Mouse (Mus musculus): Measurements from ENCODE around the gene Phxr2. TPM values are rescaled to one million over a fixed set of nuclear protein-coding genes. Genes with fewer than 3 reads are reported as not detected.
A peak's percentile ranks its signal among the peaks of the same experiment; 100 is the strongest.
"Not testable (repeated sequence)": the region's sequence is repeated elsewhere in the genome, so short reads cannot be mapped to it uniquely, and the experiment has no call there.

Phxr2 gene
- polyA plus RNA-seq, 1 experiment: not detected

DNA sequence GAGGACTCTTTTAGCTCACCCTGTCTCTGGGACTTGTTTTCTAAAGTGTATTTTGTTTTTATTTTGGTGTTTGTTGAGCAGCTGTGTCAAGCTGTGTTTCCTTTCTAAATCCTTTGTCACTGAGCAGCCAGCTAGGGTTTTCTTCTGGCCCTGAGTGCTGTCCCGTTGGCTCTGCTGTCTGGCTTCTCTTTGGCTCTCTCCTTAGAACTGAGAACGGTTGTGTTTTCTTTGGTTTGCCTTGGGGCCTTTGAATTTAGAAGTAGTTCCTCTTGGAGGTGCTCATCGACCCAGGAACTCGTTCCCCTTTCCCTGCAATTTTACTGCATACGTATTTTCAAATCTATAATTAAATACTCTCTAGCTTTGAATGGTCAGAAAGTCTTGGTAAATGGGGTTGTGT, 36.9 kb upstream of the Phxr2 start:
- no peak overlapping the region for H3K4me3 ChIP-seq (replicated peaks; ENCODE audit: extremely low read depth, low read depth, low read length)
- H3K4me1 ChIP-seq (ENCODE audit: control insufficient read depth, insufficient read depth, low read length): no peaks in the 10 kb centered on the region
- 80% methylated on average over 5 of the region's 5 CpGs for WGBS
- DNase-seq: no peak
- TF ChIP-seq CTCF (IDR thresholded peaks at IDR 0.05; ENCODE audit: insufficient read depth, low read length) (no peak), POLR2A (IDR thresholded peaks at IDR 0.05; ENCODE audit: borderline replicate concordance, extremely low read depth, low read depth, low read length) (no peak)

DNA sequence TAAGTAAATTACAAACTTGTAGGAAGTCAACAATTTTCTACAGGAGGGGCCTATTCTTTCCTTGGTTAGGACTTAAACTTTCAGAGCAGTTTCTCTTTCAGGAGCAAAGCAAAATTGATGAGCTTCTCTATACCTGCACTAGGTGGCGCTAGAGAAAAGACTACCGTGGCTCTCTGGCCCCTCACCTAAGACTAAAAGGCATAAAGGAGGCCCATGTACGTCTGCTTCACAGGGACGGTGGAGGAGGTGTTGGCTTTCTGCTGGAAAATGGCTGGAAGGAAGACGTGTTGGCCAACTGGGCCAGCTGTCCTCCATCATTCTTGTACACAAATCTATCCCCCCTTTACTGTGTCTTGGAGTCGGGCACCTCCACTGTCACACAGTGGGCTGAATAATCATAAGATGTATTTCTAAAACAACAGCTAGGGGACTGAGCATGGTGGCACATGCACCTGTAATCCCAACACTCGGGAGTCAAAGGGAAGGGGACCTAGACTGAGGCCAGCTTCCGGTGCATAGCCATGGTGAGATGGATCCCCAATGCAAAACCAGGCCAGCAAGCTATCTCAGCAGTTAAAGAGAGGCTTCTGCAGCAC, 36.0 kb upstream of the Phxr2 start:
- Histone ChIP-seq H3K4me1 (ENCODE audit: control insufficient read depth, insufficient read depth, low read length) (no peaks in the 10 kb centered on the region), H3K4me3 (replicated peaks; ENCODE audit: extremely low read depth, low read depth, low read length) (no peak overlapping the region)
- no peak for DNase-seq
- WGBS: 37% methylated on average over 8 of the region's 8 CpGs
- peak; percentile 60 for TF ChIP-seq CTCF (IDR thresholded peaks at IDR 0.05; ENCODE audit: insufficient read depth, low read length)
- no peak for TF ChIP-seq POLR2A (IDR thresholded peaks at IDR 0.05; ENCODE audit: borderline replicate concordance, extremely low read depth, low read depth, low read length)

DNA sequence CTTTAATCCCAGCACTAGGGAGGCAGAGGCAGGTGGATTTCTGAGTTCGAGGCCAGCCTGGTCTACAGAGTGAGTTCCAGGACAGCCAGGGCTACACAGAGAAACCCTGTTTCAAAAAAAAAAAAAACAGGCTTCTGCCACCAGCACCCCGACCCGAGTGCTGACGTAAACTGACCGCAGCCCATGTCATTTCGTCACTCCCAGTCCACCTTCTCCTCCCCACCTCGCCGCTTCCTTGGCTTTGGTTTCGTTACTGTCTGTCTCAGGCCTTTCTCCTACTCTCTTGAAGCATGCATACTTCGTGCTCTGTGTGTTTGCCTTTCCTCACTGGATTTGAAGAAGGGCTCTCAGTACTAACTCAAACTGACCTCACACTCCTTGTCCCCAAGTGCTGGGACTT, 31.6 kb upstream of the Phxr2 start:
- not testable (repeated sequence) for H3K4me1 ChIP-seq (ENCODE audit: control insufficient read depth, insufficient read depth, low read length); H3K4me3 ChIP-seq (replicated peaks; ENCODE audit: extremely low read depth, low read depth, low read length); DNase-seq
- WGBS: 78% methylated on average over 10 of the region's 10 CpGs

DNA sequence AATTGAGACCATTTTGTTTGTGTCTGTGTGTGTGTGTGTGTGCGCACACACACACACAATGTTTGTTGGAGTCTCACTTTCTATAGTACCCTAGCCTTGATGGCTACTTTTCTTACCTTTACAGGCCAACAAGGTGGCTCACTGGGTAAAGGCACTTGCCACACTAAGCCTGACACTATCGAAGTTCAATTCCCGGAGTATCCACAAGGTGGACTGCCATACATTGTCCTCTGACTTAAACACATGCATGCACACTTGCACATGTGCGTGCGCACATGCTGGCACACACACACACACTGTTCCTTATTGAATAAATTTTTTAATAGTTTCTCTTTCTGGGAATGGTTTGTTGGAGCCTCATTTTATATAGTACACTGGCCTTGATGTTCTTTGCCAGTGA, 30.7 kb upstream of the Phxr2 start:
- 94% methylated on average over 5 of the region's 5 CpGs for WGBS
- no peak for DNase-seq
- TF ChIP-seq CTCF (IDR thresholded peaks at IDR 0.05; ENCODE audit: insufficient read depth, low read length): no peak
- TF ChIP-seq POLR2A (IDR thresholded peaks at IDR 0.05; ENCODE audit: borderline replicate concordance, extremely low read depth, low read depth, low read length): no peak
- no peaks in the 10 kb centered on the region for H3K4me1 ChIP-seq (ENCODE audit: control insufficient read depth, insufficient read depth, low read length)
- no peak overlapping the region for H3K4me3 ChIP-seq (replicated peaks; ENCODE audit: extremely low read depth, low read depth, low read length)

GRCm38 (mm10) chr10:99154635-99155034, 28.5 kb upstream of the Phxr2 start:
- H3K4me3 ChIP-seq (replicated peaks; ENCODE audit: extremely low read depth, low read depth, low read length): no peak overlapping the region
- 73% methylated on average over 8 of the region's 8 CpGs for WGBS
- no peak for TF ChIP-seq CTCF (IDR thresholded peaks at IDR 0.05; ENCODE audit: insufficient read depth, low read length)
- DNase-seq: no peak
- no peaks in the 10 kb centered on the region for H3K4me1 ChIP-seq (ENCODE audit: control insufficient read depth, insufficient read depth, low read length)

- Histone ChIP-seq H3K4me1 (ENCODE audit: control insufficient read depth, insufficient read depth, low read length) (no peaks in the 10 kb centered on the region), H3K4me3 (replicated peaks; ENCODE audit: extremely low read depth, low read depth, low read length) (no peak overlapping the region)
- no peak for DNase-seq
- no peak for TF ChIP-seq POLR2A (IDR thresholded peaks at IDR 0.05; ENCODE audit: borderline replicate concordance, extremely low read depth, low read depth, low read length)
- TF ChIP-seq CTCF (IDR thresholded peaks at IDR 0.05; ENCODE audit: insufficient read depth, low read length): peak; percentile 53; the same call in 1 of the 2 replicates
- WGBS: 82% methylated on average over 6 of the region's 6 CpGs
These were observed 25.9 kb upstream of the Phxr2 start for GRCm38 (mm10) chr10:99152063-99152462.

DNA sequence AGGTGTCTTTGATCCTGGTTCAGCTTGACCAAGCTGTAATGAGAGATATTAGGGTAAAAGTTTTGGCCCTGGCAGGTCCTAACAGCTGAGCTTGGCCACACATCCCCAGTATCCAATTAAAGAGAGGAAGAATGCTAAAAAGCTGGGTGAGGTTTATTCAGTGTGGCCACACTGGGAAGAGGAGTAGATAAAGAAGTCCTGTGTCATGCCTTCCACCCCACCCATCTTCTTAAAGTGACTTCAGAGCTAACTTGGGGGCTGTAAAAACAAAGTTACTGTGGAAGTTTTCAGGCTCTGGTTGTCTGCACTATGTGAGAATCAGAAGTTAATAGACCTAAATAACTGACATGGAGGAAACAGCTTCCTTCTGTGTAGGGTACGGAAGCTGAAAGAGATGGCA, 25.5 kb upstream of the Phxr2 start:
- H3K4me3 ChIP-seq (replicated peaks; ENCODE audit: extremely low read depth, low read depth, low read length): no peak overlapping the region
- TF ChIP-seq POLR2A (IDR thresholded peaks at IDR 0.05; ENCODE audit: borderline replicate concordance, extremely low read depth, low read depth, low read length) (no peak), CTCF (IDR thresholded peaks at IDR 0.05; ENCODE audit: insufficient read depth, low read length) (no peak)
- WGBS: 98% methylated on average over 1 of the region's 1 CpGs
- no peak for DNase-seq
- H3K4me1 ChIP-seq (ENCODE audit: control insufficient read depth, insufficient read depth, low read length): no peaks in the 10 kb centered on the region

DNA sequence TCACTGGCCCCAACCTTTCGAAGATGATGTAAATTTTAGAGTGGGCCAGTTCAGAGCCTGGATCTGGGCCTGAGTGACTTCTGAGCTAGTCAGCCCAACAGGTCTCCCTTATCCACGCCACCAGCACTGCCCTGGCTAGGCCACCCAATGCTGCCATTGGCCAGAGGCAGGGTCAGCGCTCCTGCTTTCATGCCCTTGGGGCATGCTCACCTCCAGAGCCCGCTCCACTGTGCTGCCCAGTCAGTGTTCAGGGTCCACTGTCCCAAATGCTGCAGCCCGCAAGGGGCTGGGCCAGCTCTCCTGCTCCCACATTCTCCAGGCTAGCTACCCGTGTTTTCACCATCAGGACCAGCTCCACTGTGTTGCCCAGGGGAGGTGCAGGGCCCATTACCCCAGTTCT, 23.9 kb upstream of the Phxr2 start:
- H3K4me1 ChIP-seq (ENCODE audit: control insufficient read depth, insufficient read depth, low read length): no peaks in the 10 kb centered on the region
- no peak overlapping the region for H3K4me3 ChIP-seq (replicated peaks; ENCODE audit: extremely low read depth, low read depth, low read length)
- WGBS: 91% methylated on average over 6 of the region's 6 CpGs
- no peak for DNase-seq
- TF ChIP-seq POLR2A (IDR thresholded peaks at IDR 0.05; ENCODE audit: borderline replicate concordance, extremely low read depth, low read depth, low read length) (no peak), CTCF (IDR thresholded peaks at IDR 0.05; ENCODE audit: insufficient read depth, low read length) (no peak)

DNA sequence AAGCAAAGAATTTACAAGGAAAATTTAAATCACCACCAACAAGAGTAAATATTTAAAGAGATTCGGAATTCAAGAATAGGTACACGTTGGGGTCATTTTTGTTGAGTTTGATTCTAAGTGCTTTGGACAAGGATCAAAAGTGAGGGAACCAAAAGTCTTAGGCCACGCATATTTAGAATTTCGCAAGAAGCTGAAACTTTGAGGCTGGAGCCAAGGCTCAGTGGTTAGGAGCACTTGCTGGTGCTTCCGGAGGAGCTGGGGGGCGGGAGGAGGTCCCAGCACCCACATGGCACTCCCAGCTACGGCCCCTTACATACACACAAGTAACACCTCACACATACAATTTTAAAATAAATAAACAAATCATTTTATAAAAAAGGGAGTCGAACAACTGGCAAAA, 20.5 kb upstream of the Phxr2 start:
- no peak for TF ChIP-seq POLR2A (IDR thresholded peaks at IDR 0.05; ENCODE audit: borderline replicate concordance, extremely low read depth, low read depth, low read length)
- TF ChIP-seq CTCF (IDR thresholded peaks at IDR 0.05; ENCODE audit: insufficient read depth, low read length): no peak
- no peaks in the 10 kb centered on the region for H3K4me1 ChIP-seq (ENCODE audit: control insufficient read depth, insufficient read depth, low read length)
- no peak for DNase-seq
- H3K4me3 ChIP-seq (replicated peaks; ENCODE audit: extremely low read depth, low read depth, low read length): no peak overlapping the region
- 62% methylated on average over 8 of the region's 8 CpGs for WGBS

GRCm38 (mm10) chr10:99145611-99146010, 19.5 kb upstream of the Phxr2 start:
- WGBS: 74% methylated on average over 8 of the region's 8 CpGs
- no peak for TF ChIP-seq POLR2A (IDR thresholded peaks at IDR 0.05; ENCODE audit: borderline replicate concordance, extremely low read depth, low read depth, low read length)
- TF ChIP-seq CTCF (IDR thresholded peaks at IDR 0.05; ENCODE audit: insufficient read depth, low read length): no peak
- no peak for DNase-seq
- no peaks in the 10 kb centered on the region for H3K4me1 ChIP-seq (ENCODE audit: control insufficient read depth, insufficient read depth, low read length)
- no peak overlapping the region for H3K4me3 ChIP-seq (replicated peaks; ENCODE audit: extremely low read depth, low read depth, low read length)

- TF ChIP-seq POLR2A (IDR thresholded peaks at IDR 0.05; ENCODE audit: borderline replicate concordance, extremely low read depth, low read depth, low read length) (no peak), CTCF (IDR thresholded peaks at IDR 0.05; ENCODE audit: insufficient read depth, low read length) (no peak)
- no peak overlapping the region for H3K4me3 ChIP-seq (replicated peaks; ENCODE audit: extremely low read depth, low read depth, low read length)
- no peak for DNase-seq
- 52% methylated on average over 5 of the region's 5 CpGs for WGBS
- no peaks in the 10 kb centered on the region for H3K4me1 ChIP-seq (ENCODE audit: control insufficient read depth, insufficient read depth, low read length)
These were observed 10.2 kb upstream of the Phxr2 start for GRCm38 (mm10) chr10:99136337-99136736.

Data from lung, adult 2 months (tissue).